Mouse (Mus musculus): ENCODE data around the gene Fancd2. TPM values are rescaled to one million over a fixed set of nuclear protein-coding genes. Genes with fewer than 3 reads are reported as not detected.

Fancd2 gene
- polyA plus RNA-seq, 1 experiment from 2014 or later, result 10.7 TPM

DNA sequence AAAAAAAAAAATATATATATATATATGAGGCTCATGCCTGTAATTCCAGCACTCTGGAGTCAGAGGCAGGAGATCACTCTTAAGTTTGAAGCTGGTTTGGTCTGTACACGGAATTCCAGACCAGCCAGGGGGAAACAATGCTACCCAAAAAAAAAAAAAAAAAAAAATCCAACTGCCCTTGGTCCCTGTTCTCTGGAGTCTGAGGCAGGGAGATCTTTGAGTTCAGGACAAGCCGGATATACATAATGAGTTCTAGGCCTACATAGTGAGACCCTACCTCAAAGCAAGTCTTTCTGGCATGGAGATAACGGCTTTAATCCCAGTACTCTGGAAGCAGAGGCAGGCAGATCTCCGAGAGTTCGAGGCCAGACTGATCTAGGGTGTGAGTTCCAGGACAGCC is 91.9 kb downstream of the Fancd2 start:
- peak overlapping the region; percentile 85 for H3K4me3 ChIP-seq (ENCODE audit: low read length)
- ATAC-seq (ENCODE audit: low FRiP score, low TSS enrichment), result peak; percentile 10; the same call in 1 of the 2 replicates
- 68% methylated on average over 5 of the region's 5 CpGs for WGBS
- no peaks in the 10 kb centered on the region for H3K9me3 ChIP-seq (ENCODE audit: low read length)
- H3K4me1 ChIP-seq (ENCODE audit: insufficient read depth, low read length), result peaks cover 12% of the 10 kb centered on the region
- H3K4me2 ChIP-seq (replicated peaks; ENCODE audit: low read depth, low read length), result peak overlapping the region; percentile 82
- peak overlapping the region; percentile 59; the same call in 1 of the 2 replicates for H3K27ac ChIP-seq (ENCODE audit: low read length)
- no peaks in the 10 kb centered on the region for H3K27me3 ChIP-seq (ENCODE audit: insufficient read depth, low read length)
- H3K36me3 ChIP-seq (ENCODE audit: insufficient read depth, low read length), result peaks cover 12% of the 10 kb centered on the region
- peak overlapping the region; percentile 89 for H3K9ac ChIP-seq (replicated peaks; ENCODE audit: low read length)

DNA sequence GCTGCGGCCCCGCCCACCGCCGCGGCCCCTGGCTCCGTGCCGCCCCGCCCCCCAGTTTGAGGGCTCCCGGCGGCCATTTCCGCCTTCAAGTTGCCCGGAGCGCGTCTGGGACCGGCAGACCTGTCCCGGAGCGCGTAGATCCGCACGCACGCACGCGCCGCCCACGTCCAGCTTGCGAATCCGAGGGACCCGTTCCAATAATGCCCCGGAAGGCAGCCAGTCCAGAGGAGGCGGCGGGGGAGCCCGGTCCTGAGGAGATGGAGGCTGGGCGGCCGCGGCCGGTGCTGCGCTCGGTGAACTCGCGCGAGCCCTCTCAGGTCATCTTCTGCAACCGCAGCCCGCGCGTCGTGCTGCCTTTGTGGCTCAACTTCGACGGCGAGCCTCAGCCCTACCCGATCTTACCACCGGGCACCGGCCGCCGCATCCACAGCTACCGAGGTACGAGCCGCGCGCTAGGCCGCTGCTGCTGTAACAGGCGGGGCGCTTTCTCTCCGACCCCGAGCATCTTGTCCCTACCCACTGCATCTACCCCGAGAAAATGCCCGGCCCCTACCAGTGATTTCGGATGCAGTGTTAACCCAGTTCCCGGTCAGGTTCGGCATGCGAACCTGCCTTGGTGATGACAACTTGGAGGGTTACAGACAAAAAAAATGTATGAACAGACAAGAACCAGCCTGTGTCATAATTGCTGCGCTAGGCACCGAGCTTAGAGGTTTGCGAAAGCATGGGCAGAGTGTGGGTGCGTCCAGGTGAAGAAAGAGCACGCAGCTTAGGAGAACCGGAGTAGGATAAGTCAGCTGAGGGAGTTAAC is 92.7 kb downstream of the Fancd2 start, which contains the start of gene Vhl:
TSS of gene Vhl (plus strand) at position 19 of the 811 bp plus-strand sequence.
- H3K9me3 ChIP-seq (ENCODE audit: low read length), result no peaks in the 10 kb centered on the region
- H3K36me3 ChIP-seq (ENCODE audit: insufficient read depth, low read length), result peaks cover 12% of the 10 kb centered on the region
- H3K4me2 ChIP-seq (replicated peaks; ENCODE audit: low read depth, low read length), result peak within 1 kb of the TSS; percentile 82
- H3K4me1 ChIP-seq (ENCODE audit: insufficient read depth, low read length), result peaks cover 12% of the 10 kb centered on the region
- H3K9ac ChIP-seq (replicated peaks; ENCODE audit: low read length), result peak within 1 kb of the TSS; percentile 89
- no peaks in the 10 kb centered on the region for H3K27me3 ChIP-seq (ENCODE audit: insufficient read depth, low read length)
- ATAC-seq (ENCODE audit: low FRiP score, low TSS enrichment), result peak; percentile 85
- H3K4me3 ChIP-seq (ENCODE audit: low read length), result peak within 1 kb of the TSS; percentile 85
- WGBS, result under 1% methylated on average over 66 of the region's 76 CpGs
- peak within 1 kb of the TSS; percentile 92 for H3K27ac ChIP-seq (ENCODE audit: low read length)

DNA sequence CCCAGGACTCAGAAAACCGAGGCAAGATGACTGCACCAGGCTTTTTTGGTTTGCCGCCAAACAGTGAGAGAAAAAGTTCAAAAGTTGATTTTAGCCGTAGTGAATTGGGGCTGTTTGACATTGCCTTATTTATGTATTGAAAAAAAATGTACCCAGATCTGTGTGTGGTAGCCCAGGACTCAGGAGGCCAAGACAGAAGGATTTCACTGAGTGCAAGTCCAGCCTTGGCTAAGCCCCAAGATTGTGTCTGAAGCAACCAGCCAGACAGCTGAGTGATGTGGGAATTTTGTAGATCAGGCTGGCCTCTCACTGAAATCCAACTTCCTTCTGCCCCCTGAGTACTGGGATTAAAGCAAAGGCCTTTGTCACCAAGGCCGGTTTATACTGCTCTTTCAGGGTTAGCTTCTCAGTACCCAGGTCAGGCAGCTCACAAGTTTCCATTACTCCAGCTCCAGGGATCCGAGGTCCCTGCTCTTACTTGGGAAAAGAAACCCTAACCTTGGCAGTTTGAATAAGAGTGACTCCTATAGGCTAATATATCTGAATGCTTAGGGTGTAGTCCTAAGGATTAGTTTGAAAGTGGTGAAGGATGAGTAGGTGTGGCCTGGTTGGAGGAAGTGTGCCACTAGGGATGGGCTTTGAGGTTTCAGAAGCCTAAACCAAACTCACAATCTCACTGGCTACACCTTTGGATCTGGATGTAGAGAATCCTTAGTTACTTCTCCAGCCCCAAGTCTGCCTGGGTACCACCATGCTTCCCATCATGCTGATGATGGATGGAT is 93.7 kb downstream of the Fancd2 start:
- Histone ChIP-seq H3K4me1 (ENCODE audit: insufficient read depth, low read length) (peaks cover 12% of the 10 kb centered on the region), H3K27me3 (ENCODE audit: insufficient read depth, low read length) (no peaks in the 10 kb centered on the region), H3K4me3 (ENCODE audit: low read length) (peak overlapping the region; percentile 85), H3K4me2 (replicated peaks; ENCODE audit: low read depth, low read length) (peak overlapping the region; percentile 82), H3K9me3 (ENCODE audit: low read length) (no peaks in the 10 kb centered on the region), H3K9ac (replicated peaks; ENCODE audit: low read length) (peak overlapping the region; percentile 89), H3K27ac (ENCODE audit: low read length) (no peak overlapping the region), H3K36me3 (ENCODE audit: insufficient read depth, low read length) (peaks cover 18% of the 10 kb centered on the region)
- WGBS, result 32% methylated on average over 5 of the region's 5 CpGs
- ATAC-seq (ENCODE audit: low FRiP score, low TSS enrichment), result no peak

DNA sequence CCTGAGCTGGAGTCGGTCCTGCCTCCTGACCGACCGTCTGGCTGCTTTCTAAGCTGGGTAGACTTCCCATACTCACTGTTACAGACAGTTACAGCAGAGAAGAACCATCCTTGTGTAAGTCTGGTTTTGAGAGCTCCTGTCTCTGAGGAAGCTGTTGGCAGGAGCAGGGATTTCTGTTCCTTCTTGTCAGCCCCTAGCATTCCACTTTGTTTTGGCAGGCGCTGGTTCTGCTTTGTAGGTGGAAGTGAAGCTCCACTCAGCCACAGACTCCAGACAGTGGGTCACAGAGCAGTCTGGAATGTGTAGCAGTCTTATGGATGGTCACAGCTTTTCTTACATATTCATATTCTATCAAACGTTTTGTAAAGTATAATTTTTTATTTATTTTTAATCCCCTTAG is 98.8 kb downstream of the Fancd2 start:
- Histone ChIP-seq H3K4me3 (ENCODE audit: low read length) (no peak overlapping the region), H3K27me3 (ENCODE audit: insufficient read depth, low read length) (no peaks in the 10 kb centered on the region), H3K4me1 (ENCODE audit: insufficient read depth, low read length) (peaks cover 2% of the 10 kb centered on the region), H3K36me3 (ENCODE audit: insufficient read depth, low read length) (peaks cover 25% of the 10 kb centered on the region), H3K9ac (replicated peaks; ENCODE audit: low read length) (no peak overlapping the region), H3K4me2 (replicated peaks; ENCODE audit: low read depth, low read length) (no peak overlapping the region), H3K27ac (ENCODE audit: low read length) (no peak overlapping the region), H3K9me3 (ENCODE audit: low read length) (no peaks in the 10 kb centered on the region)
- ATAC-seq (ENCODE audit: low FRiP score, low TSS enrichment), result no peak
- WGBS, result 88% methylated on average over 5 of the region's 5 CpGs

DNA sequence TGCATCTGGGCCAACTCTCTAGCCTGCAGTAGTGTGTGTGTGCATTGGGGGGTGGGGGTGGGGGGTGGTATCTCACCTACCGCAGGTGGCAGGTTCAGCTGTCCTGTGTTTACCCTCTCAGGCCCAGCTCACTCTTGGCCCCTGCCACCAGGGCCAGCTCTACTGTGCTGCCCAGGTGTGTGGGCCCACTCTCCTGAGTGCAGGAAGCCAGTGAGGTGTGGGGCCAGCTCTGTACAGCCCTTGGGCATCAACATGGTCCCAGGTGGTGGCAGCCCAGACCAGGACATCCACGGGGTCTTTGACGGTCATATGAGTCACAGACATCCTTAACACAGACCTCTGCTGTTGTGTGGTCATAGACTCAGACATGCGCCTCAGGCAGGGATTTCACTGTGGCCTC is 101.4 kb downstream of the Fancd2 start:
- Histone ChIP-seq H3K27me3 (ENCODE audit: insufficient read depth, low read length) (no peaks in the 10 kb centered on the region), H3K4me1 (ENCODE audit: insufficient read depth, low read length) (no peaks in the 10 kb centered on the region), H3K4me3 (ENCODE audit: low read length) (no peak overlapping the region), H3K36me3 (ENCODE audit: insufficient read depth, low read length) (peaks cover 19% of the 10 kb centered on the region), H3K27ac (ENCODE audit: low read length) (no peak overlapping the region), H3K9me3 (ENCODE audit: low read length) (no peaks in the 10 kb centered on the region), H3K4me2 (replicated peaks; ENCODE audit: low read depth, low read length) (no peak overlapping the region), H3K9ac (replicated peaks; ENCODE audit: low read length) (no peak overlapping the region)
- 88% methylated on average over 4 of the region's 4 CpGs for WGBS
- ATAC-seq (ENCODE audit: low FRiP score, low TSS enrichment), result 0 out of 2 replicates have a peak, but pooled peaks have one; percentile 32

DNA sequence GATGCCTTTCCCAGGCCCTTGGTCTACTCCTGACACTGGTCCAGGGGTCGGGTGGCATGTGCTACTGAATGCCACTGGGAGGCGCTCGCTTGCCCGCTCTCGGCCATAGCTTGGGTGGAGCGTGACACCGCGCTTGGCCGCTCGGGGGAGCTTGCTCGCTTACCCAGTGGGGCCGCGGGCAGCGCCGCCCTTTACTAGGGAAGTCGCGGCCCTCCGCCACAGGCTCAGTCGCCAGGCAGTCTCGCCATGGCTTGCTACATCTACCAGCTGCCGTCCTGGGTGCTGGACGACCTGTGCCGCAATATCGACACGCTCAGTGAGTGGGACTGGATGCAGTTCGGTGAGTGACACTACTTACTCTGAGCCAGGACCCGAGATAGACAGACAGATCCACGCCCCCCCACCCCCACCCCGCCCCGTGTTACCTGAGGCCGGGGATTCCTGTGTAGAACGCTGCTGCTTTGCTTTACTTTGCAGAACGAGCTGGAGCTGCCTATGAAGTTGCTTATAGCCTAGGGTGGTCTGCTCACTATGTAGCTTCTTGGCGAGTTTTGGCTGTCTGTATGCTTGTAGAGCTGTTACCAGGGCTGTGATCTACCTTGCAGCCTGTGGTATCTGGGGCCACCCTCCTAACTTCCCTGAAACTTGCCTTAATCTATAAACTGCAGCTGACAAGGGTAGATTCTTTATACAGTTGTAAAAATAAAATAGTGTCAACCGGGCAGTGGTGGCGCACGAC is 107.0 kb downstream of the Fancd2 start, which contains the start of gene Irak2:
TSS of gene Irak2 (plus strand) at position 166 of the 739 bp plus-strand sequence.
- peak; percentile 95 for ATAC-seq (ENCODE audit: low FRiP score, low TSS enrichment)
- peak within 1 kb of the TSS; percentile 73 for H3K9ac ChIP-seq (replicated peaks; ENCODE audit: low read length)
- no peaks in the 10 kb centered on the region for H3K36me3 ChIP-seq (ENCODE audit: insufficient read depth, low read length)
- peak within 1 kb of the TSS; percentile 56 for H3K4me3 ChIP-seq (ENCODE audit: low read length)
- 7% methylated on average over 37 of the region's 37 CpGs for WGBS
- H3K9me3 ChIP-seq (ENCODE audit: low read length), result no peaks in the 10 kb centered on the region
- H3K27me3 ChIP-seq (ENCODE audit: insufficient read depth, low read length), result no peaks in the 10 kb centered on the region
- H3K4me1 ChIP-seq (ENCODE audit: insufficient read depth, low read length), result no peaks in the 10 kb centered on the region
- H3K4me2 ChIP-seq (replicated peaks; ENCODE audit: low read depth, low read length), result peak within 1 kb of the TSS; percentile 75
- H3K27ac ChIP-seq (ENCODE audit: low read length), result 0 out of 2 replicates have a peak within 1 kb of the TSS, but pooled peaks have one; percentile 38

DNA sequence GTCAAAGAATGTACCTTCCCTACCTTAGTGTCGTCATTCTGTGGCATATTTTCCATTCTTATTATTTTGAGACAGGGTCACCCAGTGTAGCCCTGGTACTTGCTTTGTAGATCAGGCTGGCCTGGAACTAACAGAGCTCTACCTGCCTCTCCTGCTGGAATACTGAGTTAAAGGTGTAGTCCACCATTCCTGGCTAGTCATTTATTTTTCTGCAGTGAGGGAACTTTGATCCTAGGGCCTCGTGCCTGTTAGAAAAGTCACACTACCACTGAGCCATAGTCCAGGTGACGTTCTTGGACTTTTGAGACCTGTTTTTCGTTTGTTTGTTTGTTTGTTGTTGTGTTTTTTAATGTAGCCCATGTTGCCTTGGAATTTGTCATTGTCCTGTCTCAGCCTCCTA is 107.7 kb downstream of the Fancd2 start:
- H3K9me3 ChIP-seq (ENCODE audit: low read length), result no peaks in the 10 kb centered on the region
- no peak overlapping the region for H3K4me3 ChIP-seq (ENCODE audit: low read length)
- no peaks in the 10 kb centered on the region for H3K36me3 ChIP-seq (ENCODE audit: insufficient read depth, low read length)
- H3K27me3 ChIP-seq (ENCODE audit: insufficient read depth, low read length), result no peaks in the 10 kb centered on the region
- 80% methylated on average over 4 of the region's 4 CpGs for WGBS
- ATAC-seq (ENCODE audit: low FRiP score, low TSS enrichment), result no peak
- no peaks in the 10 kb centered on the region; the same call in 1 of the 2 replicates for H3K4me1 ChIP-seq (ENCODE audit: insufficient read depth, low read length)
- no peak overlapping the region for H3K27ac ChIP-seq (ENCODE audit: low read length)
- H3K4me2 ChIP-seq (replicated peaks; ENCODE audit: low read depth, low read length), result 0 out of 2 replicates have a peak overlapping the region, but pooled peaks have one; percentile 8
- no peak overlapping the region for H3K9ac ChIP-seq (replicated peaks; ENCODE audit: low read length)

DNA sequence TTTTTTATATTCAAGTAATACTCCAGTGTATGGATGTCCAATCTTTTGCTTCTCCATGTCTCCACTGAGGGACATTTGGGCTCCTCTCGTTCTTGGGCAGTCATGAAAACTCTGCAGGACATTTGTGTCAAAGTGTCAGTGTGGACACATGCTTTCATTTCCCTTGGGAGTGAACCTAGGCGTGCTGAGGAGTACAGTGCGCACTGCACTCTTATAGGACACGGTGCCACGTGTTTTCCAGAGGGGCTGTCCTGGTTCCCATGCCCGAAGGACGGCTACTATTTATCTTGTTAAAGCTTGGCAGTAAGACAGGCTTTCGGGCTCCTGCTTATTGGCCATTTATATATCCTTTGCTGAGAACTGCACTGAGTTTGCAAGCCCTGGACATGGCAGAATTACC is 111.1 kb downstream of the Fancd2 start:
- no peak overlapping the region for H3K4me2 ChIP-seq (replicated peaks; ENCODE audit: low read depth, low read length)
- H3K4me3 ChIP-seq (ENCODE audit: low read length), result no peak overlapping the region
- no peaks in the 10 kb centered on the region; the same call in 1 of the 2 replicates for H3K4me1 ChIP-seq (ENCODE audit: insufficient read depth, low read length)
- H3K36me3 ChIP-seq (ENCODE audit: insufficient read depth, low read length), result no peaks in the 10 kb centered on the region
- H3K27me3 ChIP-seq (ENCODE audit: insufficient read depth, low read length), result no peaks in the 10 kb centered on the region
- no peak for ATAC-seq (ENCODE audit: low FRiP score, low TSS enrichment)
- no peak overlapping the region for H3K27ac ChIP-seq (ENCODE audit: low read length)
- H3K9ac ChIP-seq (replicated peaks; ENCODE audit: low read length), result no peak overlapping the region
- WGBS, result 81% methylated on average over 8 of the region's 8 CpGs
- no peaks in the 10 kb centered on the region for H3K9me3 ChIP-seq (ENCODE audit: low read length)

DNA sequence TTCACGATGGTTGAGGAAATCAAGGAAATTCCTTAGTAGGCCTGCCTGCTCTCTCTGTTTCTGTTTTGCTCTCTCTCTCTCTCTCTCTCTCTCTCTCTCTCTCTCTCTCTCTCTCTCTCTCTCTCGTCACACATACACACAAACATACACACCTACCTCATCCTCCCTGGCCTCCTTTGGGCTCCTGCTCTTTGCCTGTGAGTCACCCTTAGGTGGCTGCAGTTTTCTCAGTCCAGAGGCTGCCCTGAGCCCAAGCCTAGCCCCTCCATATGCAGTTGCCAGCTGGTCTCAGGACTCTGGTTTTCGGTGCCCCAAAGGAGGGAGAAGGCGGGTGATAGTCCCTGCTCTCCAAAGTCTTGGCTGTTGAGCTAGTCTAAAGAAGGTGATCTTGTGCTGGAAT is 111.5 kb downstream of the Fancd2 start:
- Histone ChIP-seq H3K36me3 (ENCODE audit: insufficient read depth, low read length) (no peaks in the 10 kb centered on the region), H3K4me2 (replicated peaks; ENCODE audit: low read depth, low read length) (no peak overlapping the region), H3K9me3 (ENCODE audit: low read length) (no peaks in the 10 kb centered on the region), H3K4me3 (ENCODE audit: low read length) (no peak overlapping the region), H3K4me1 (ENCODE audit: insufficient read depth, low read length) (no peaks in the 10 kb centered on the region; the same call in 1 of the 2 replicates), H3K9ac (replicated peaks; ENCODE audit: low read length) (no peak overlapping the region), H3K27ac (ENCODE audit: low read length) (no peak overlapping the region), H3K27me3 (ENCODE audit: insufficient read depth, low read length) (no peaks in the 10 kb centered on the region)
- ATAC-seq (ENCODE audit: low FRiP score, low TSS enrichment), result no peak
- whole genome bisulfite sequencing, result 91% methylated on average over 4 of the region's 4 CpGs
